Mouse (Mus musculus): ENCODE results near the gene Trim3. TPM values are rescaled to one million over a fixed set of nuclear protein-coding genes. Genes with fewer than 3 reads are reported as not detected.

Gene Trim3
- polyA plus RNA-seq, 1 experiment from 2014 or later = 15.4 TPM

GRCm38 (mm10) chr7:105588325-105588912, 45.0 kb downstream of the Trim3 start:
- 61% methylated on average over 9 of the region's 9 CpGs for WGBS
- no peaks in the 10 kb centered on the region for H3K9me3 ChIP-seq (ENCODE audit: control insufficient read depth, low read length)
- no peak for DNase-seq (ENCODE audit: low spot score)
- no peaks in the 10 kb centered on the region for H3K27me3 ChIP-seq (replicated peaks; ENCODE audit: control insufficient read depth, insufficient read depth, low read length)
- H3K36me3 ChIP-seq (ENCODE audit: control insufficient read depth, insufficient read depth, low read length) = no peaks in the 10 kb centered on the region
- H3K4me1 ChIP-seq (replicated peaks; ENCODE audit: control insufficient read depth, insufficient read depth, low read length) = no peaks in the 10 kb centered on the region
- no peak overlapping the region for H3K9ac ChIP-seq (ENCODE audit: low read depth, low read length)
- no peak overlapping the region for H3K4me2 ChIP-seq
- ATAC-seq (replicated peaks; ENCODE audit: low FRiP score) = no peak
- H3K27ac ChIP-seq (ENCODE audit: low read depth, low read length) = no peak overlapping the region
- no peak overlapping the region for H3K4me3 ChIP-seq (ENCODE audit: low read depth, low read length)

GRCm38 (mm10) chr7:105581959-105582358, 51.4 kb downstream of the Trim3 start:
- 71% methylated on average over 2 of the region's 2 CpGs for WGBS
- Histone ChIP-seq H3K27me3 (replicated peaks; ENCODE audit: control insufficient read depth, insufficient read depth, low read length) (no peaks in the 10 kb centered on the region; the same call in 1 of the 2 replicates), H3K4me3 (ENCODE audit: low read depth, low read length) (peak overlapping the region; percentile 71), H3K9me3 (ENCODE audit: control insufficient read depth, low read length) (no peaks in the 10 kb centered on the region), H3K36me3 (ENCODE audit: control insufficient read depth, insufficient read depth, low read length) (no peaks in the 10 kb centered on the region), H3K9ac (ENCODE audit: low read depth, low read length) (no peak overlapping the region), H3K4me2 (peak overlapping the region; percentile 86), H3K4me1 (replicated peaks; ENCODE audit: control insufficient read depth, insufficient read depth, low read length) (no peaks in the 10 kb centered on the region), H3K27ac (ENCODE audit: low read depth, low read length) (no peak overlapping the region)
- ATAC-seq (replicated peaks; ENCODE audit: low FRiP score) = no peak
- no peak for DNase-seq (ENCODE audit: low spot score)

GRCm38 (mm10) chr7:105581094-105581703, 52.2 kb downstream of the Trim3 start, which contains the start of gene Apbb1:
Gene Apbb1 (minus strand): TSS chr7:105581653.
- Histone ChIP-seq H3K4me2 (peak within 1 kb of the TSS; percentile 86), H3K27ac (ENCODE audit: low read depth, low read length) (peak within 1 kb of the TSS; percentile 25; the same call in 1 of the 2 replicates), H3K27me3 (replicated peaks; ENCODE audit: control insufficient read depth, insufficient read depth, low read length) (no peaks in the 10 kb centered on the region; the same call in 1 of the 2 replicates), H3K9me3 (ENCODE audit: control insufficient read depth, low read length) (no peaks in the 10 kb centered on the region), H3K4me3 (ENCODE audit: low read depth, low read length) (peak within 1 kb of the TSS; percentile 71), H3K36me3 (ENCODE audit: control insufficient read depth, insufficient read depth, low read length) (no peaks in the 10 kb centered on the region), H3K9ac (ENCODE audit: low read depth, low read length) (peak within 1 kb of the TSS; percentile 69), H3K4me1 (replicated peaks; ENCODE audit: control insufficient read depth, insufficient read depth, low read length) (no peaks in the 10 kb centered on the region)
- peak; percentile 80 for DNase-seq (ENCODE audit: low spot score)
- under 1% methylated on average over 47 of the region's 54 CpGs for WGBS
- ATAC-seq (replicated peaks; ENCODE audit: low FRiP score) = peak; percentile 90

GRCm38 (mm10) chr7:105580627-105581089, 52.7 kb downstream of the Trim3 start:
- Histone ChIP-seq H3K4me3 (ENCODE audit: low read depth, low read length) (peak overlapping the region; percentile 71), H3K36me3 (ENCODE audit: control insufficient read depth, insufficient read depth, low read length) (no peaks in the 10 kb centered on the region), H3K9ac (ENCODE audit: low read depth, low read length) (peak overlapping the region; percentile 69), H3K4me2 (peak overlapping the region; percentile 86), H3K27me3 (replicated peaks; ENCODE audit: control insufficient read depth, insufficient read depth, low read length) (no peaks in the 10 kb centered on the region; the same call in 1 of the 2 replicates), H3K4me1 (replicated peaks; ENCODE audit: control insufficient read depth, insufficient read depth, low read length) (no peaks in the 10 kb centered on the region), H3K9me3 (ENCODE audit: control insufficient read depth, low read length) (no peaks in the 10 kb centered on the region), H3K27ac (ENCODE audit: low read depth, low read length) (0 out of 2 replicates have a peak overlapping the region, but pooled peaks have one; percentile 25)
- ATAC-seq (replicated peaks; ENCODE audit: low FRiP score) (no peak), DNase-seq (ENCODE audit: low spot score) (no peak)
- 2% methylated on average over 18 of the region's 22 CpGs for WGBS

GRCm38 (mm10) chr7:105578481-105578880, 54.9 kb downstream of the Trim3 start:
- H3K4me2 ChIP-seq = no peak overlapping the region
- no peaks in the 10 kb centered on the region; the same call in 1 of the 2 replicates for H3K27me3 ChIP-seq (replicated peaks; ENCODE audit: control insufficient read depth, insufficient read depth, low read length)
- WGBS = 72% methylated on average over 2 of the region's 2 CpGs
- H3K9ac ChIP-seq (ENCODE audit: low read depth, low read length) = no peak overlapping the region
- ATAC-seq (replicated peaks; ENCODE audit: low FRiP score) (no peak), DNase-seq (ENCODE audit: low spot score) (no peak)
- no peak overlapping the region for H3K27ac ChIP-seq (ENCODE audit: low read depth, low read length)
- H3K9me3 ChIP-seq (ENCODE audit: control insufficient read depth, low read length) = no peaks in the 10 kb centered on the region
- no peaks in the 10 kb centered on the region for H3K4me1 ChIP-seq (replicated peaks; ENCODE audit: control insufficient read depth, insufficient read depth, low read length)
- no peaks in the 10 kb centered on the region for H3K36me3 ChIP-seq (ENCODE audit: control insufficient read depth, insufficient read depth, low read length)
- H3K4me3 ChIP-seq (ENCODE audit: low read depth, low read length) = no peak overlapping the region

- no peak overlapping the region for H3K4me2 ChIP-seq
Measured at GRCm38 (mm10) chr7:105577377-105577871, 55.9 kb downstream of the Trim3 start.

GRCm38 (mm10) chr7:105576166-105576748, 57.1 kb downstream of the Trim3 start:
- Histone ChIP-seq H3K4me1 (replicated peaks; ENCODE audit: control insufficient read depth, insufficient read depth, low read length) (no peaks in the 10 kb centered on the region), H3K36me3 (ENCODE audit: control insufficient read depth, insufficient read depth, low read length) (no peaks in the 10 kb centered on the region), H3K27me3 (replicated peaks; ENCODE audit: control insufficient read depth, insufficient read depth, low read length) (no peaks in the 10 kb centered on the region; the same call in 1 of the 2 replicates), H3K4me3 (ENCODE audit: low read depth, low read length) (no peak overlapping the region), H3K4me2 (no peak overlapping the region), H3K27ac (ENCODE audit: low read depth, low read length) (no peak overlapping the region), H3K9ac (ENCODE audit: low read depth, low read length) (no peak overlapping the region), H3K9me3 (ENCODE audit: control insufficient read depth, low read length) (no peaks in the 10 kb centered on the region)
- WGBS = 51% methylated on average over 3 of the region's 3 CpGs
- ATAC-seq (replicated peaks; ENCODE audit: low FRiP score) (no peak), DNase-seq (ENCODE audit: low spot score) (no peak)

More at GRCm38 (mm10) chr7:105577377-105577871, 55.9 kb downstream of the Trim3 start:
- Histone ChIP-seq H3K36me3 (ENCODE audit: control insufficient read depth, insufficient read depth, low read length) (no peaks in the 10 kb centered on the region), H3K4me3 (ENCODE audit: low read depth, low read length) (no peak overlapping the region), H3K4me1 (replicated peaks; ENCODE audit: control insufficient read depth, insufficient read depth, low read length) (no peaks in the 10 kb centered on the region), H3K9ac (ENCODE audit: low read depth, low read length) (no peak overlapping the region), H3K9me3 (ENCODE audit: control insufficient read depth, low read length) (no peaks in the 10 kb centered on the region), H3K27me3 (replicated peaks; ENCODE audit: control insufficient read depth, insufficient read depth, low read length) (no peaks in the 10 kb centered on the region; the same call in 1 of the 2 replicates), H3K27ac (ENCODE audit: low read depth, low read length) (no peak overlapping the region)
- WGBS = 78% methylated on average over 6 of the region's 6 CpGs
- ATAC-seq (replicated peaks; ENCODE audit: low FRiP score) = no peak
- DNase-seq (ENCODE audit: low spot score) = no peak

- Histone ChIP-seq H3K9ac (ENCODE audit: low read depth, low read length) (no peak overlapping the region), H3K4me3 (ENCODE audit: low read depth, low read length) (no peak overlapping the region), H3K36me3 (ENCODE audit: control insufficient read depth, insufficient read depth, low read length) (no peaks in the 10 kb centered on the region), H3K4me2 (no peak overlapping the region), H3K9me3 (ENCODE audit: control insufficient read depth, low read length) (no peaks in the 10 kb centered on the region), H3K27ac (ENCODE audit: low read depth, low read length) (no peak overlapping the region), H3K4me1 (replicated peaks; ENCODE audit: control insufficient read depth, insufficient read depth, low read length) (no peaks in the 10 kb centered on the region), H3K27me3 (replicated peaks; ENCODE audit: control insufficient read depth, insufficient read depth, low read length) (no peaks in the 10 kb centered on the region; the same call in 1 of the 2 replicates)
- 77% methylated on average over 4 of the region's 4 CpGs for WGBS
- no peak for DNase-seq (ENCODE audit: low spot score)
- no peak for ATAC-seq (replicated peaks; ENCODE audit: low FRiP score)
Measured at GRCm38 (mm10) chr7:105574537-105574936, 58.8 kb downstream of the Trim3 start.

All from liver, embryonic 11.5 days (tissue).